Mouse (Mus musculus) G1E (cell line): Measurements from ENCODE around the gene Nlgn3. TPM values are rescaled to one million over a fixed set of nuclear protein-coding genes. Genes with fewer than 3 reads are reported as not detected.

Experiments
- ATAC-seq: 2 replicates; pipeline ENCODE4 v1.8.0; 2016; ENCODE audit warnings: mild to moderate bottlenecking; ENCODE audit not compliant: insufficient number of reproducible peaks, poor library complexity, low FRiP score, severe bottlenecking; ENCODE audit errors: extremely low read depth
- DNase-seq: peaks from one replicate; pipeline ENCODE4 v3.0.0; 2012; ENCODE audit warnings: low spot score
- H3K27me3 ChIP-seq: 2 replicates; pipeline ENCODE4 v1.6.1; 2012; ENCODE audit warnings: mild to moderate bottlenecking, low read length, inconsistent platforms; ENCODE audit not compliant: insufficient read depth
- H3K36me3 ChIP-seq: replicated peaks from 2 replicates; pipeline ENCODE3; 2012; ENCODE audit warnings: mild to moderate bottlenecking, inconsistent platforms
- H3K4me1 ChIP-seq: 2 replicates; pipeline ENCODE4 v1.6.1; 2012; ENCODE audit warnings: low read depth, low read length, inconsistent platforms, mixed read lengths; ENCODE audit not compliant: insufficient read depth
- H3K4me3 ChIP-seq: 2 replicates; pipeline ENCODE4 v1.5.1; 2012; ENCODE audit warnings: low read depth, mild to moderate bottlenecking, inconsistent platforms, low read length, moderate library complexity, mixed read lengths
- H3K9me3 ChIP-seq: replicated peaks from 2 replicates; pipeline ENCODE4 v1.6.1; 2012; ENCODE audit warnings: inconsistent platforms
- CTCF ChIP-seq: IDR thresholded peaks from 2 replicates; pipeline ENCODE4 v1.5.1; 2012; ENCODE audit warnings: low read depth, low read length, inconsistent platforms, mixed read lengths
- GATA1 ChIP-seq: IDR thresholded peaks from 2 replicates; pipeline ENCODE4 v1.6.1; 2012; ENCODE audit warnings: borderline replicate concordance, low read length, inconsistent platforms, mixed read lengths
- GATA2 ChIP-seq: IDR thresholded peaks from 2 replicates; pipeline ENCODE4 v1.6.1; 2012; ENCODE audit warnings: low read depth, low read length, inconsistent platforms, borderline replicate concordance
- POLR2AphosphoS5 ChIP-seq: IDR thresholded peaks from 2 replicates; pipeline ENCODE4 v1.6.1; 2012; ENCODE audit warnings: low read depth, low read length, inconsistent platforms; ENCODE audit not compliant: insufficient replicate concordance
- TAL1 ChIP-seq: conservative IDR thresholded peaks from 2 replicates; pipeline ENCODE4 v1.6.1; 2012; ENCODE audit warnings: low read depth, low read length, inconsistent platforms, mixed read lengths
- polyA plus RNA-seq: library from polyadenylated mRNA; stranded (reverse); fragments of >175 nt; gene quantifications from 2 replicates; pipeline ENCODE4 v1.2.3, GENCODE M21; 2012
- total RNA-seq, 2 experiments: library from RNA; stranded (forward) in 1 of 2; stranded (reverse) in 1 of 2; fragments of 200-1000 nt in 1 of 2; fragments of >200 nt in 1 of 2; fragmentation: Nextera tagmentation in 1 of 2; gene quantifications; 2 replicates each; pipeline ENCODE4 v1.2.3; 2014 to 2017

Gene Nlgn3
- total and polyA plus RNA-seq, 3 experiments, result 0.05 TPM; not detected in 1

- no peak for TF ChIP-seq TAL1
- TF ChIP-seq GATA2, result no peak
- TF ChIP-seq GATA1, result no peak
- no peak for TF ChIP-seq CTCF
- TF ChIP-seq POLR2AphosphoS5, result no peak
- no peak for ATAC-seq
- no peaks in the 10 kb centered on the region for H3K36me3 ChIP-seq
- no peaks in the 10 kb centered on the region for H3K27me3 ChIP-seq
- no peak for DNase-seq
- no peak overlapping the region for H3K4me3 ChIP-seq
- peaks cover 45% of the 10 kb centered on the region for H3K4me1 ChIP-seq
- H3K9me3 ChIP-seq, result no peaks in the 10 kb centered on the region
These were observed 32.3 kb upstream of the Nlgn3 start for GRCm38 (mm10) chrX:101266631-101267030.

GRCm38 (mm10) chrX:101268025-101268754 lies 30.8 kb upstream of the Nlgn3 start, which contains the start of gene Il2rg:
TSS of gene Il2rg (minus strand) at chrX:101268255.
- Histone ChIP-seq H3K9me3 (no peaks in the 10 kb centered on the region), H3K4me1 (peaks cover 40% of the 10 kb centered on the region), H3K36me3 (no peaks in the 10 kb centered on the region), H3K4me3 (no peak within 1 kb of the TSS), H3K27me3 (no peaks in the 10 kb centered on the region)
- no peak for TF ChIP-seq GATA1
- ATAC-seq (no peak), DNase-seq (no peak)

GRCm38 (mm10) chrX:101268755-101269124 lies 30.2 kb upstream of the Nlgn3 start, which contains the start of gene Gm20489:
TSS of gene Gm20489 (minus strand) at chrX:101269023.
- H3K27me3 ChIP-seq, result no peaks in the 10 kb centered on the region
- ATAC-seq (no peak), DNase-seq (no peak)
- TF ChIP-seq CTCF, result no peak
- TF ChIP-seq GATA2, result no peak
- TF ChIP-seq TAL1, result no peak
- no peak for TF ChIP-seq POLR2AphosphoS5
- no peak for TF ChIP-seq GATA1
- no peaks in the 10 kb centered on the region for H3K36me3 ChIP-seq
- H3K9me3 ChIP-seq, result no peaks in the 10 kb centered on the region
- peaks cover 43% of the 10 kb centered on the region for H3K4me1 ChIP-seq
- H3K4me3 ChIP-seq, result no peak within 1 kb of the TSS

- Histone ChIP-seq H3K4me1 (peaks cover 18% of the 10 kb centered on the region), H3K36me3 (peaks cover 37% of the 10 kb centered on the region), H3K27me3 (no peaks in the 10 kb centered on the region), H3K9me3 (no peaks in the 10 kb centered on the region), H3K4me3 (peak overlapping the region; percentile 72; the same call in 1 of the 2 replicates)
- DNase-seq (no peak), ATAC-seq (no peak)
- TF ChIP-seq CTCF, result no peak
- no peak for TF ChIP-seq GATA2
- TF ChIP-seq GATA1, result no peak
These were observed 25.6 kb upstream of the Nlgn3 start for GRCm38 (mm10) chrX:101273410-101273809.

- H3K4me3 ChIP-seq, result peak within 1 kb of the TSS; percentile 72
- no peaks in the 10 kb centered on the region for H3K27me3 ChIP-seq
- peak; percentile 75 for DNase-seq
- H3K9me3 ChIP-seq, result no peaks in the 10 kb centered on the region
- TF ChIP-seq POLR2AphosphoS5, result no peak
- TF ChIP-seq GATA1, result no peak
- TF ChIP-seq GATA2, result no peak
- TF ChIP-seq CTCF, result no peak
- TF ChIP-seq TAL1, result no peak
- ATAC-seq, result peak; percentile 95
- H3K36me3 ChIP-seq, result peaks cover 44% of the 10 kb centered on the region
- peaks cover 18% of the 10 kb centered on the region for H3K4me1 ChIP-seq
These were observed 24.9 kb upstream of the Nlgn3 start, which contains the start of gene Med12 for GRCm38 (mm10) chrX:101273875-101274738. TSS of gene Med12 (plus strand) at chrX:101274030.

- Histone ChIP-seq H3K36me3 (peaks cover 89% of the 10 kb centered on the region), H3K4me3 (no peak overlapping the region), H3K9me3 (no peaks in the 10 kb centered on the region), H3K4me1 (peaks cover 26% of the 10 kb centered on the region), H3K27me3 (no peaks in the 10 kb centered on the region)
- no peak for DNase-seq
- no peak for TF ChIP-seq GATA2
- TF ChIP-seq POLR2AphosphoS5, result no peak
- no peak for TF ChIP-seq GATA1
- no peak for TF ChIP-seq CTCF
- TF ChIP-seq TAL1, result no peak
- no peak for ATAC-seq
These were observed 16.2 kb upstream of the Nlgn3 start for GRCm38 (mm10) chrX:101282813-101283212.
